Mouse (Mus musculus) hindbrain, embryonic 11.5 days (tissue): ENCODE data around the gene Fgg. TPM values are rescaled to one million over a fixed set of nuclear protein-coding genes. Genes with fewer than 3 reads are reported as not detected.

Experiments used
- ATAC-seq: fragments of 200-750 bp; cut with Nextera tagmentation; 2 replicates; pipeline ENCODE4 v1.8.0; 2017; ENCODE audit warnings: mild to moderate bottlenecking, moderate TSS enrichment, moderate library complexity; ENCODE audit not compliant: low FRiP score
- DNase-seq: peaks from one replicate; pipeline ENCODE4 v3.0.0-alpha.2; 2015; ENCODE audit warnings: low spot score
- H3K27ac ChIP-seq: fragments of 300-500 bp; sonication (generic); 2 replicates; pipeline ENCODE4 v1.5.1; 2014; ENCODE audit warnings: mild to moderate bottlenecking, low read depth, low read length
- H3K27me3 ChIP-seq: fragments of 300-500 bp; sonication (generic); 2 replicates; pipeline ENCODE4 v1.6.1; 2014; ENCODE audit warnings: mild to moderate bottlenecking, low read length, moderate library complexity, mixed read lengths; ENCODE audit not compliant: control insufficient read depth, insufficient read depth
- H3K36me3 ChIP-seq: fragments of 300-500 bp; sonication (generic); 2 replicates; pipeline ENCODE4 v1.6.1; 2014; ENCODE audit warnings: mild to moderate bottlenecking, low read length, moderate library complexity, mixed read lengths; ENCODE audit not compliant: control insufficient read depth, insufficient read depth
- H3K4me1 ChIP-seq: fragments of 300-500 bp; sonication (generic); replicated peaks from 2 replicates; pipeline ENCODE4 v1.6.1; 2014; ENCODE audit warnings: low read length, mixed read lengths; ENCODE audit not compliant: control insufficient read depth, insufficient read depth
- H3K4me2 ChIP-seq: fragments of 300-500 bp; sonication (generic); replicated peaks from 2 replicates; pipeline ENCODE4 v1.6.1; 2014; ENCODE audit warnings: mild to moderate bottlenecking, low read depth, low read length
- H3K4me3 ChIP-seq: fragments of 300-500 bp; sonication (generic); 2 replicates; pipeline ENCODE4 v1.5.1; 2014; ENCODE audit warnings: low read depth, low read length
- H3K9ac ChIP-seq: fragments of 300-500 bp; sonication (generic); 2 replicates; pipeline ENCODE4 v1.6.1; 2014; ENCODE audit warnings: low read depth, low read length
- H3K9me3 ChIP-seq: fragments of 300-500 bp; sonication (generic); 2 replicates; pipeline ENCODE4 v1.6.1; 2016; ENCODE audit warnings: low read length; ENCODE audit not compliant: control insufficient read depth
- WGBS: fragments of 180-500 bp; shearing (Covaris S2); extraction: QIAGEN DNeasy Blood & Tissue Kit; methylation state at CpG from one replicate; pipeline ENCODE4 v1.1.7; 2014; 5-methylcytosine and 5-hydroxymethylcytosine counted together
- polyA plus RNA-seq: library from polyadenylated mRNA; unstranded; fragments of >200 nt; fragmentation: Nextera tagmentation; extraction: Ambion mirVana; gene quantifications from 2 replicates; pipeline ENCODE4 v1.2.1, GENCODE M21; 2014

The Fgg gene
- polyA plus RNA-seq, 1 experiment from 2014 or later, result not detected

- Histone ChIP-seq H3K4me1 (0 out of 2 replicates have a peak, but pooled peaks cover 2% of the 10 kb centered on the region), H3K4me3 (no peak overlapping the region), H3K9ac (no peak overlapping the region), H3K4me2 (no peak overlapping the region), H3K27ac (no peak overlapping the region), H3K9me3 (no peaks in the 10 kb centered on the region), H3K36me3 (no peaks in the 10 kb centered on the region), H3K27me3 (no peaks in the 10 kb centered on the region)
- DNase-seq (no peak), ATAC-seq (no peak)
- 84% methylated on average over 7 of the region's 7 CpGs for WGBS
Observed at GRCm38 (mm10) chr3:83053126-83053525, 45.6 kb downstream of the Fgg start.

GRCm38 (mm10) chr3:83053758-83054157, 46.2 kb downstream of the Fgg start:
- no peak overlapping the region for H3K27ac ChIP-seq
- H3K9me3 ChIP-seq, result no peaks in the 10 kb centered on the region
- ATAC-seq, result no peak
- no peaks in the 10 kb centered on the region for H3K27me3 ChIP-seq
- no peak overlapping the region for H3K4me2 ChIP-seq
- H3K4me1 ChIP-seq, result 0 out of 2 replicates have a peak, but pooled peaks cover 2% of the 10 kb centered on the region
- no peak overlapping the region for H3K9ac ChIP-seq
- peak; percentile 54 for DNase-seq
- H3K36me3 ChIP-seq, result no peaks in the 10 kb centered on the region
- 36% methylated on average over 10 of the region's 10 CpGs for WGBS
- H3K4me3 ChIP-seq, result no peak overlapping the region

- Histone ChIP-seq H3K36me3 (no peaks in the 10 kb centered on the region), H3K27ac (no peak overlapping the region), H3K4me3 (peak overlapping the region; percentile 59), H3K4me1 (0 out of 2 replicates have a peak, but pooled peaks cover 2% of the 10 kb centered on the region), H3K9ac (no peak overlapping the region), H3K9me3 (no peaks in the 10 kb centered on the region), H3K27me3 (no peaks in the 10 kb centered on the region), H3K4me2 (peak overlapping the region; percentile 25; the same call in 1 of the 2 replicates)
- ATAC-seq (no peak), DNase-seq (no peak)
- WGBS, result 40% methylated on average over 13 of the region's 13 CpGs
Observed at GRCm38 (mm10) chr3:83054759-83055158, 47.2 kb downstream of the Fgg start.

- Histone ChIP-seq H3K9me3 (no peaks in the 10 kb centered on the region), H3K4me2 (peak within 1 kb of the TSS; percentile 62), H3K4me3 (peak within 1 kb of the TSS; percentile 59), H3K4me1 (0 out of 2 replicates have a peak, but pooled peaks cover 2% of the 10 kb centered on the region), H3K9ac (peak within 1 kb of the TSS; percentile 80), H3K27me3 (no peaks in the 10 kb centered on the region), H3K36me3 (0 out of 2 replicates have a peak, but pooled peaks cover under 1% of the 10 kb centered on the region), H3K27ac (peak within 1 kb of the TSS; percentile 30; the same call in 1 of the 2 replicates)
- ATAC-seq (peak; percentile 99), DNase-seq (peak; percentile 99)
- under 1% methylated on average over 60 of the region's 61 CpGs for WGBS
Observed at GRCm38 (mm10) chr3:83055281-83056038, 47.9 kb downstream of the Fgg start, which contains the start of gene Plrg1. Gene Plrg1, plus strand, starts transcription at chr3:83055522.

GRCm38 (mm10) chr3:83057046-83057445, 49.5 kb downstream of the Fgg start:
- H3K36me3 ChIP-seq, result peaks cover 7% of the 10 kb centered on the region; the same call in 1 of the 2 replicates
- H3K4me1 ChIP-seq, result 0 out of 2 replicates have a peak, but pooled peaks cover 2% of the 10 kb centered on the region
- H3K27ac ChIP-seq, result no peak overlapping the region
- ATAC-seq (no peak), DNase-seq (no peak)
- 93% methylated on average over 2 of the region's 2 CpGs for WGBS
- no peak overlapping the region for H3K4me3 ChIP-seq
- H3K9ac ChIP-seq, result no peak overlapping the region
- no peaks in the 10 kb centered on the region for H3K9me3 ChIP-seq
- no peaks in the 10 kb centered on the region for H3K27me3 ChIP-seq
- H3K4me2 ChIP-seq, result no peak overlapping the region

Other genes with a start within 250 kb of the Fgg start
- gene Rbm46, start 131.2 kb upstream of the Fgg start, polyA plus RNA-seq, result 3.2 and 3.9 TPM in 2 replicates
- gene Lrat, start 103.8 kb upstream of the Fgg start, polyA plus RNA-seq, result 0.03 TPM in 1 of 2 replicates, not detected in the other
- gene Fga, start 18.4 kb downstream of the Fgg start, polyA plus RNA-seq, result 0.14 TPM in 1 of 2 replicates, not detected in the other
- gene Fgb, start 42.1 kb downstream of the Fgg start, polyA plus RNA-seq, result 0.11 TPM in 1 of 2 replicates, not detected in the other
- gene Plrg1, start 47.8 kb downstream of the Fgg start, polyA plus RNA-seq, result 133 and 146 TPM in 2 replicates
- gene Dchs2, start 120.2 kb downstream of the Fgg start, polyA plus RNA-seq, result 1.2 and 1.6 TPM in 2 replicates